Mouse (Mus musculus) kidney, embryonic 14.5 days (tissue): ENCODE measurements around the gene Ahdc1. TPM values are rescaled to one million over a fixed set of nuclear protein-coding genes. Genes with fewer than 3 reads are reported as not detected.
"Not testable (repeated sequence)": the region's sequence is repeated elsewhere in the genome, so short reads cannot be mapped to it uniquely, and the experiment has no call there.

Source experiments
- ATAC-seq: fragments of 200-750 bp; cut with Nextera tagmentation; 2 replicates; pipeline ENCODE4 v1.8.0; 2017; ENCODE audit warnings: moderate number of reproducible peaks, mild to moderate bottlenecking, moderate TSS enrichment, moderate library complexity; ENCODE audit not compliant: low FRiP score, low TSS enrichment
- H3K27ac ChIP-seq: fragments of 300-500 bp; sonication (generic); 2 replicates; pipeline ENCODE4 v1.5.1; 2014; ENCODE audit warnings: low read depth, mild to moderate bottlenecking, low read length, moderate library complexity, mixed read lengths
- H3K27me3 ChIP-seq: fragments of 300-500 bp; sonication (generic); 2 replicates; pipeline ENCODE4 v1.6.1; 2014; ENCODE audit warnings: mild to moderate bottlenecking, low read length; ENCODE audit not compliant: control insufficient read depth, insufficient read depth
- H3K36me3 ChIP-seq: fragments of 300-500 bp; sonication (generic); 2 replicates; pipeline ENCODE4 v1.6.1; 2014; ENCODE audit warnings: low read length, mixed read lengths; ENCODE audit not compliant: control insufficient read depth, insufficient read depth
- H3K4me1 ChIP-seq: fragments of 300-500 bp; sonication (generic); 2 replicates; pipeline ENCODE4 v1.6.1; 2014; ENCODE audit warnings: low read length, mixed read lengths; ENCODE audit not compliant: control insufficient read depth, insufficient read depth
- H3K4me2 ChIP-seq: fragments of 300-500 bp; sonication (generic); replicated peaks from 2 replicates; pipeline ENCODE4 v1.6.1; 2014; ENCODE audit warnings: low read depth, mild to moderate bottlenecking, low read length
- H3K4me3 ChIP-seq: fragments of 300-500 bp; sonication (generic); 2 replicates; pipeline ENCODE4 v1.5.1; 2014; ENCODE audit warnings: mild to moderate bottlenecking, low read length
- H3K9ac ChIP-seq: fragments of 300-500 bp; sonication (generic); 2 replicates; pipeline ENCODE4 v1.6.1; 2014; ENCODE audit warnings: low read depth, mild to moderate bottlenecking, low read length, moderate library complexity
- H3K9me3 ChIP-seq: fragments of 300-500 bp; sonication (generic); 2 replicates; pipeline ENCODE4 v1.6.1; 2016; ENCODE audit warnings: low read length; ENCODE audit not compliant: control insufficient read depth
- WGBS: fragments of 180-500 bp; shearing (Covaris S2); extraction: QIAGEN DNeasy Blood & Tissue Kit; methylation state at CpG from one replicate; pipeline ENCODE4 v1.1.7; 2014; 5-methylcytosine and 5-hydroxymethylcytosine counted together
- polyA plus RNA-seq: library from polyadenylated mRNA; unstranded; fragments of >200 nt; fragmentation: Nextera tagmentation; extraction: Ambion mirVana; gene quantifications from 2 replicates; pipeline ENCODE4 v1.2.1, GENCODE M21; 2014

Ahdc1 gene
- polyA plus RNA-seq, 1 experiment from 2014 or later: 12.1 TPM

DNA sequence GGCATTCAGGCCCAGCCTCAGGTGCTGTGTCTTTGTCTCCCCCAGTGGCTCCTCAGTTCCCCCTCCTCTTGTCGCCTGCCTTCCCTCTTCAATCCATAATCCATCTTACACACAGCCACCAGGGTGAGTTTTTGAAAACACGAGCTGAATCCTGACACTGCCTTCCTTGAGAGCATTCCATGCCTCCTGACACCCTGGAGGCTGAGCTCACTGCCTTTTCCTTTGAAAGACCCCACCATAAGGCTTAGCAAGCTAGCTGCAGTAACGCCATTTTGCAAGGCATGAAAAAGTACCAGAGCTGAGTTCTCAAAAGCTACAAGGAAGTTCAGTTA is 84.6 kb downstream of the Ahdc1 start:
- 16% methylated on average over 3 of the region's 3 CpGs for WGBS
- not testable (repeated sequence) for H3K36me3 ChIP-seq, H3K9me3 ChIP-seq, H3K27me3 ChIP-seq, H3K4me3 ChIP-seq, ATAC-seq
- Histone ChIP-seq H3K27ac (peak overlapping the region; percentile 53), H3K9ac (peak overlapping the region; percentile 14; the same call in 1 of the 2 replicates), H3K4me2 (peak overlapping the region; percentile 30), H3K4me1 (peaks cover 49% of the 10 kb centered on the region)

GRCm38 (mm10) chr4:133096671-133097070 is 85.6 kb downstream of the Ahdc1 start:
- H3K36me3 ChIP-seq, H3K9me3 ChIP-seq, ATAC-seq, H3K9ac ChIP-seq, H3K27me3 ChIP-seq, H3K27ac ChIP-seq, H3K4me2 ChIP-seq: not testable (repeated sequence)
- peaks cover 39% of the 10 kb centered on the region for H3K4me1 ChIP-seq
- H3K4me3 ChIP-seq: peak overlapping the region; percentile 26; the same call in 1 of the 2 replicates
- WGBS: under 1% methylated on average over 11 of the region's 26 CpGs

DNA sequence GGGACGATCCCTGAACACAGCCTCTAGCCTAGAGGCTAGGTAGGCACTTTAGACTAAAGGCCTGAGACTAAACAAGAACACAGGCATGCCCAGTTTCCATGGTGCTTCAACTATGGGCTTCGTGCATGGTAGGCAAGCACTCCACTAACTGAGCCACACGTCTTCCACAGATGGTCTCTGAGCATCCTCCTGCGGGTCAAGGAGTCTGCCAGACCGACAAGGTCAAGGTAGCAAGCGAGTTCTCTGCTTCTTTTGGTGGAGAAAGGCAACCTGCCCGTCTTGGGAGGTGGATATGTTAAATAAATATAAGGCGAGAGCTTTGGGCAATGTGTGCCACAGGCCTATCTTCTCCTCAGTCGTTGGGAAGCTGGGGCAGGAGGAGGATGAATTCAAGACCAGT is 90.7 kb downstream of the Ahdc1 start:
- no peak overlapping the region for H3K4me2 ChIP-seq
- H3K4me1 ChIP-seq: peaks cover 11% of the 10 kb centered on the region
- no peaks in the 10 kb centered on the region for H3K27me3 ChIP-seq
- WGBS: 83% methylated on average over 9 of the region's 9 CpGs
- no peak overlapping the region for H3K27ac ChIP-seq
- no peak overlapping the region for H3K9ac ChIP-seq
- H3K4me3 ChIP-seq: no peak overlapping the region
- no peaks in the 10 kb centered on the region for H3K36me3 ChIP-seq
- H3K9me3 ChIP-seq: no peaks in the 10 kb centered on the region
- no peak for ATAC-seq

DNA sequence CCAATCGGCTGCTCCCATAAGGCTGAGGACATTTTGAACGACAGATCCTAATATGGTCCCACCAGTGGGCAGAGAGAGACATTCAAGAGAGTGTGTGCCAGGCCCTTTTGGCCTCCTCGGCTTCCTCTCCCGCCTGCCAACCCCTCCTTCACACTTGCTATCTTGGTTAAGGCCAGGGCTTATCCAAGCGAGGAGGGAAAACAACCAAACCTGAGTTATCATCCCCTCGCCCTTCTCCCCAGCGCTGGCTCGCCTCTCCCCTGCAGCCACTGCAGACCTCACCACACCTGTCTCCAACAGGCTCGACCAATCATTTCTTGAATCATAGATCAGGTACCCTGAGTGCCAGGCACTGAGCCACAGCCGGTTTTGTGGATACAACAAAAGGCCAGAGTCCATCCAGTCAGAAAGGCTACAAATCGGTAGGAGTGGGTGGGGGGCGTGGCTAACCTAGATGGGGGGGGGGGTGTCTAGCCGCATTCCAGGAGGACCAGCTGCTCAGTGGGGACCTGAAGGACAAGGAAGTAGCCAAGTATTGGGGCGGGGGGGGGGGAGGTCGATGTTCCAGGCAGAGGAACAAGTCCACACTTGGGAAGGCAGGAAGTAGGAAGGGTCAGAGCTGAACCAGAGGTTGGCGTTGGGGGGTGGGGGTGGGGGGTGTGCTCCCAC is 92.6 kb downstream of the Ahdc1 start:
- Histone ChIP-seq H3K36me3 (no peaks in the 10 kb centered on the region), H3K4me3 (no peak overlapping the region; the same call in none of the 2 replicates), H3K9me3 (no peaks in the 10 kb centered on the region), H3K4me1 (peaks cover 17% of the 10 kb centered on the region), H3K27ac (peak overlapping the region; percentile 63), H3K9ac (no peak overlapping the region), H3K4me2 (peak overlapping the region; percentile 8; the same call in 1 of the 2 replicates), H3K27me3 (no peaks in the 10 kb centered on the region)
- whole genome bisulfite sequencing: 19% methylated on average over 16 of the region's 16 CpGs
- ATAC-seq: peak; percentile 77

DNA sequence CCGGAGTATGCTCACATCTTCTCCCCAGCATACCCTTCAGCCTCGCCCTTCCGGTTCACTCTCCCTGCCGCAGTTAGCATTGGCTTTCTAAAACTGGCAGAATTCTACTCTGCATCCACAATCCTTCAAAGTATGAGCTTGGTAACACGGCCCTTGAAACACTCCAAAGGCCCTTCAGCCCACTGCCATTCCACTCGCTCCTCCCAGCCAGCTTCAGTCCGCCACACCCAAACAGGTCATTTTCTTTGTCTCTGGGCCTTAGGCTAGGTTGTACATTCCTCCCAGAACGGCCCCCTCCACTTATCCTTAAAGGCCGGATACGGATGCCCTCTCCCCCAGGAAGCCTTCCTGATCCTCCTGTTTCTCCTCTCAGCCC is 93.1 kb downstream of the Ahdc1 start:
- Histone ChIP-seq H3K4me3 (no peak overlapping the region; the same call in 1 of the 2 replicates), H3K27me3 (no peaks in the 10 kb centered on the region), H3K9ac (no peak overlapping the region), H3K4me2 (peak overlapping the region; percentile 8; the same call in 1 of the 2 replicates), H3K4me1 (peaks cover 23% of the 10 kb centered on the region), H3K9me3 (no peaks in the 10 kb centered on the region), H3K27ac (peak overlapping the region; percentile 63), H3K36me3 (no peaks in the 10 kb centered on the region)
- ATAC-seq: no peak; the same call in 1 of the 2 replicates
- WGBS: 31% methylated on average over 10 of the region's 10 CpGs

- no peaks in the 10 kb centered on the region for H3K36me3 ChIP-seq
- H3K4me2 ChIP-seq: no peak overlapping the region
- no peak overlapping the region for H3K4me3 ChIP-seq
- no peak overlapping the region for H3K27ac ChIP-seq
- no peaks in the 10 kb centered on the region for H3K27me3 ChIP-seq
- 94% methylated on average over 7 of the region's 7 CpGs for WGBS
- no peak for ATAC-seq
- H3K9me3 ChIP-seq: no peaks in the 10 kb centered on the region
- H3K9ac ChIP-seq: no peak overlapping the region
- peaks cover 25% of the 10 kb centered on the region for H3K4me1 ChIP-seq
These were observed 95.6 kb downstream of the Ahdc1 start for GRCm38 (mm10) chr4:133106691-133107090.

- Histone ChIP-seq H3K4me3 (no peak overlapping the region), H3K9ac (no peak overlapping the region), H3K27me3 (no peaks in the 10 kb centered on the region), H3K9me3 (no peaks in the 10 kb centered on the region), H3K4me2 (no peak overlapping the region), H3K36me3 (no peaks in the 10 kb centered on the region), H3K27ac (no peak overlapping the region; the same call in 1 of the 2 replicates), H3K4me1 (peaks cover 24% of the 10 kb centered on the region)
- no peak for ATAC-seq
- WGBS: 59% methylated on average over 13 of the region's 13 CpGs
These were observed 96.8 kb downstream of the Ahdc1 start for GRCm38 (mm10) chr4:133107788-133108281.

DNA sequence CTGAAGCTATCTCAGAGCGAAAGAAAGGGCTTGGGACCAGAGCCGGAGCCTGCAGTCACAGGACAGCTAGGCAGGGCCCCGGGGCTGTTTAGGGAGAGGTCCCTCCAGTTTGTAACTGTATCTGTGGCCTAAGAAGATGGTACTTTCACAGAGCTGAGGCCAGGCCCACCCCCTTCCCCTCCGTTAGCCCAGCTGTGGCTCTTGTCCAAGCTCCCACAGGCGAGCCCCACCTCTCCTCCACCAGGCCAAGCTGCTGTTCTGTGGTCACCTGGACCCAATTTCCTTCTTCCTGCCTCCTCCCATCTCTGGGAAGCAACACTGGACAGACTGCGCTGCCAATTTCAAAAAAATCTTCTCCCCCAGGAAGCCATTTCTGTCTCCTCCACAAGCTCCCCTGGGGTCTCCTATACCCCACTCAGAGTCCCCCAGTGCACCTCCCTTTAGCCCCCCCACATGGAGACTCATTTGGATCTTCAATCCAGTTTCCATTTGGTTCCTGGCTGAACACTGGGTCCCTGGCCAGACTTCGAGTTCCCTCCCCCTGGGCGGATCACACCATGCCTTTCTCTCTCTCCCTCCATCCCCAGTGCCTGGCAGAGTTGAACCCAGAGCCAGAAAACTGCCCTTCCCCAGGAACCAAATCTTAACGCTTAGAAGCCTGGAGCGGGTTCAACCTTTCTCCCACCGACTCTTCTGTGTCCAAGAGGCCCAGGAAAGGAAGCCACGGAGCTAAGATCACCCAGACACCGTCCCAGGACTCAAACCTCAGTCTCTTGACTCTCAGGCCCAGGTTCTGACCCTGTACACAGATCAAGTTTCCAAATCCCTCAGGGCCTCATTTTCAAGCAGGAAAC is 97.6 kb downstream of the Ahdc1 start:
- no peak for ATAC-seq
- H3K27me3 ChIP-seq: no peaks in the 10 kb centered on the region
- H3K4me3 ChIP-seq: no peak overlapping the region
- peaks cover 19% of the 10 kb centered on the region for H3K4me1 ChIP-seq
- 46% methylated on average over 13 of the region's 13 CpGs for WGBS
- no peaks in the 10 kb centered on the region for H3K9me3 ChIP-seq
- H3K9ac ChIP-seq: no peak overlapping the region
- H3K4me2 ChIP-seq: no peak overlapping the region
- H3K27ac ChIP-seq: peak overlapping the region; percentile 3; the same call in 1 of the 2 replicates
- no peaks in the 10 kb centered on the region for H3K36me3 ChIP-seq

DNA sequence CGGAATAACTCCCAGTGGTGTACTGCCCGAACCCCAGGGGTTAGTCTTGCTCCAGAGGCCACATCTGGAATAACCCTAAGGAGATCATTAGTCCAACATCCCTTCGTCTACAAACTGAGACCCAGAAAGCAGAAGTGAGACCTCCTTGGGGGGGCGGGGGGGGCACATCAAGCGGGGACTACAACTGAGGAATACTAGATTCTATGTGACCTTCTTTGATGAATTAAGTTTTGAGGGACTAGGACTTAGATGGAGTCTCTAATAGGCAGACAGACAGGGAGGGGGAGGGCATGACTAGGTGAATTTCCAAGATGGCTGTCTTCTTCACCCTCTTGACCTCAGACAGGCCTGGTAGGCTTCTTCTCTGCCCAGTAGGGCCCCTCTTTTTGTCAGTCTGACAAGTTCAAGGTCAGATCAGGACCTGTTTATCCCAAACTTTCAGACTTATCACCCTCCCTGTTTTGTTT is 98.3 kb downstream of the Ahdc1 start:
- no peak overlapping the region for H3K27ac ChIP-seq
- no peak for ATAC-seq
- H3K36me3 ChIP-seq: no peaks in the 10 kb centered on the region
- WGBS: 48% methylated on average over 5 of the region's 5 CpGs
- H3K27me3 ChIP-seq: no peaks in the 10 kb centered on the region
- peaks cover 17% of the 10 kb centered on the region; the same call in 1 of the 2 replicates for H3K4me1 ChIP-seq
- no peak overlapping the region for H3K4me2 ChIP-seq
- H3K9ac ChIP-seq: no peak overlapping the region
- no peaks in the 10 kb centered on the region for H3K9me3 ChIP-seq
- H3K4me3 ChIP-seq: no peak overlapping the region
